Mouse (Mus musculus): ENCODE results near the gene Henmt1. TPM values are rescaled to one million over a fixed set of nuclear protein-coding genes. Genes with fewer than 3 reads are reported as not detected.

Gene Henmt1
- polyA plus RNA-seq, 1 experiment from 2014 or later, result 1.00 TPM

GRCm38 (mm10) chr3:108915999-108916398 is 23.7 kb upstream of the Henmt1 start:
- Histone ChIP-seq H3K4me1 (peaks cover 4% of the 10 kb centered on the region; the same call in 1 of the 2 replicates), H3K9me3 (no peaks in the 10 kb centered on the region), H3K27me3 (no peaks in the 10 kb centered on the region), H3K4me2 (no peak overlapping the region), H3K9ac (no peak overlapping the region), H3K4me3 (no peak overlapping the region), H3K36me3 (no peaks in the 10 kb centered on the region), H3K27ac (no peak overlapping the region)
- ATAC-seq (ENCODE audit: insufficient number of reproducible peaks, low FRiP score, low TSS enrichment, low read depth), result no peak
- 72% methylated on average over 1 of the region's 1 CpGs for WGBS

GRCm38 (mm10) chr3:108916857-108917256 is 22.8 kb upstream of the Henmt1 start:
- Histone ChIP-seq H3K4me1 (peaks cover 4% of the 10 kb centered on the region; the same call in 1 of the 2 replicates), H3K27ac (no peak overlapping the region), H3K27me3 (no peaks in the 10 kb centered on the region), H3K4me2 (no peak overlapping the region), H3K9me3 (no peaks in the 10 kb centered on the region), H3K36me3 (no peaks in the 10 kb centered on the region), H3K4me3 (no peak overlapping the region), H3K9ac (no peak overlapping the region)
- 43% methylated on average over 4 of the region's 4 CpGs for WGBS
- no peak for ATAC-seq (ENCODE audit: insufficient number of reproducible peaks, low FRiP score, low TSS enrichment, low read depth)

- Histone ChIP-seq H3K27ac (no peak overlapping the region), H3K9ac (no peak overlapping the region), H3K4me1 (no peaks in the 10 kb centered on the region), H3K36me3 (no peaks in the 10 kb centered on the region), H3K9me3 (no peaks in the 10 kb centered on the region), H3K4me3 (no peak overlapping the region), H3K27me3 (no peaks in the 10 kb centered on the region), H3K4me2 (no peak overlapping the region)
- WGBS, result 66% methylated on average over 3 of the region's 3 CpGs
- no peak for ATAC-seq (ENCODE audit: insufficient number of reproducible peaks, low FRiP score, low TSS enrichment, low read depth)
Measured at GRCm38 (mm10) chr3:108917986-108918385, 21.7 kb upstream of the Henmt1 start.

GRCm38 (mm10) chr3:108918852-108919251 is 20.8 kb upstream of the Henmt1 start:
- ATAC-seq (ENCODE audit: insufficient number of reproducible peaks, low FRiP score, low TSS enrichment, low read depth), result no peak
- H3K4me1 ChIP-seq, result no peaks in the 10 kb centered on the region
- no peaks in the 10 kb centered on the region for H3K9me3 ChIP-seq
- H3K27me3 ChIP-seq, result no peaks in the 10 kb centered on the region
- H3K4me3 ChIP-seq, result no peak overlapping the region
- 92% methylated on average over 1 of the region's 1 CpGs for WGBS
- H3K36me3 ChIP-seq, result no peaks in the 10 kb centered on the region
- H3K27ac ChIP-seq, result no peak overlapping the region
- H3K9ac ChIP-seq, result no peak overlapping the region
- H3K4me2 ChIP-seq, result no peak overlapping the region

GRCm38 (mm10) chr3:108920442-108921070 is 19.1 kb upstream of the Henmt1 start:
- H3K4me3 ChIP-seq, result no peak overlapping the region
- WGBS, result 90% methylated on average over 3 of the region's 3 CpGs

GRCm38 (mm10) chr3:108921822-108922221 is 17.9 kb upstream of the Henmt1 start:
- H3K27me3 ChIP-seq, result no peaks in the 10 kb centered on the region
- H3K4me1 ChIP-seq, result no peaks in the 10 kb centered on the region
- no peak overlapping the region for H3K27ac ChIP-seq
- no peak overlapping the region for H3K4me2 ChIP-seq
- no peak overlapping the region for H3K4me3 ChIP-seq
- no peak for ATAC-seq (ENCODE audit: insufficient number of reproducible peaks, low FRiP score, low TSS enrichment, low read depth)
- no peaks in the 10 kb centered on the region for H3K9me3 ChIP-seq
- no peaks in the 10 kb centered on the region for H3K36me3 ChIP-seq
- no peak overlapping the region for H3K9ac ChIP-seq
- WGBS, result 76% methylated on average over 1 of the region's 1 CpGs

More at GRCm38 (mm10) chr3:108920442-108921070, 19.1 kb upstream of the Henmt1 start:
- no peak overlapping the region for H3K9ac ChIP-seq
- H3K4me2 ChIP-seq, result no peak overlapping the region
- H3K27ac ChIP-seq, result no peak overlapping the region
- no peaks in the 10 kb centered on the region for H3K36me3 ChIP-seq
- no peaks in the 10 kb centered on the region for H3K27me3 ChIP-seq
- H3K9me3 ChIP-seq, result no peaks in the 10 kb centered on the region
- H3K4me1 ChIP-seq, result no peaks in the 10 kb centered on the region
- ATAC-seq (ENCODE audit: insufficient number of reproducible peaks, low FRiP score, low TSS enrichment, low read depth), result no peak

GRCm38 (mm10) chr3:108925677-108926076 is 14.0 kb upstream of the Henmt1 start:
- no peak overlapping the region for H3K9ac ChIP-seq
- no peak overlapping the region for H3K4me3 ChIP-seq

GRCm38 (mm10) chr3:108926308-108926707 is 13.4 kb upstream of the Henmt1 start:
- Histone ChIP-seq H3K4me1 (no peaks in the 10 kb centered on the region), H3K9ac (no peak overlapping the region)
- WGBS, result 70% methylated on average over 1 of the region's 1 CpGs

More at GRCm38 (mm10) chr3:108925677-108926076, 14.0 kb upstream of the Henmt1 start:
- ATAC-seq (ENCODE audit: insufficient number of reproducible peaks, low FRiP score, low TSS enrichment, low read depth), result no peak
- no peaks in the 10 kb centered on the region for H3K36me3 ChIP-seq
- H3K4me1 ChIP-seq, result no peaks in the 10 kb centered on the region
- H3K27ac ChIP-seq, result no peak overlapping the region
- WGBS, result 72% methylated on average over 4 of the region's 4 CpGs
- no peaks in the 10 kb centered on the region for H3K9me3 ChIP-seq
- no peaks in the 10 kb centered on the region for H3K27me3 ChIP-seq
- no peak overlapping the region for H3K4me2 ChIP-seq

GRCm38 (mm10) chr3:108933557-108933956 is 6.1 kb upstream of the Henmt1 start:
- Histone ChIP-seq H3K4me3 (no peak overlapping the region), H3K27ac (no peak overlapping the region), H3K9ac (no peak overlapping the region), H3K4me1 (no peaks in the 10 kb centered on the region), H3K36me3 (no peaks in the 10 kb centered on the region), H3K4me2 (no peak overlapping the region), H3K27me3 (no peaks in the 10 kb centered on the region), H3K9me3 (no peaks in the 10 kb centered on the region)
- ATAC-seq (ENCODE audit: insufficient number of reproducible peaks, low FRiP score, low TSS enrichment, low read depth), result no peak
- 94% methylated on average over 6 of the region's 6 CpGs for WGBS

More at GRCm38 (mm10) chr3:108926308-108926707, 13.4 kb upstream of the Henmt1 start:
- no peak overlapping the region for H3K4me2 ChIP-seq
- no peak overlapping the region for H3K4me3 ChIP-seq
- no peaks in the 10 kb centered on the region for H3K27me3 ChIP-seq
- no peak for ATAC-seq (ENCODE audit: insufficient number of reproducible peaks, low FRiP score, low TSS enrichment, low read depth)
- H3K9me3 ChIP-seq, result no peaks in the 10 kb centered on the region
- H3K36me3 ChIP-seq, result no peaks in the 10 kb centered on the region
- H3K27ac ChIP-seq, result no peak overlapping the region

- WGBS, result 85% methylated on average over 5 of the region's 5 CpGs
- Histone ChIP-seq H3K27ac (no peak overlapping the region), H3K4me3 (no peak overlapping the region), H3K4me2 (no peak overlapping the region), H3K4me1 (peaks cover 4% of the 10 kb centered on the region; the same call in 1 of the 2 replicates), H3K27me3 (no peaks in the 10 kb centered on the region), H3K36me3 (no peaks in the 10 kb centered on the region), H3K9me3 (no peaks in the 10 kb centered on the region), H3K9ac (no peak overlapping the region)
- ATAC-seq (ENCODE audit: insufficient number of reproducible peaks, low FRiP score, low TSS enrichment, low read depth), result no peak
Measured at GRCm38 (mm10) chr3:108938691-108939090, 982 bp upstream of the Henmt1 start.

GRCm38 (mm10) chr3:108940001-108940633 is 444 bp downstream of the Henmt1 start, which contains the start of gene Gm9857:
Gene Gm9857, minus strand, starts transcription at chr3:108940445.
- peak; percentile 63; the same call in 1 of the 2 replicates for ATAC-seq (ENCODE audit: insufficient number of reproducible peaks, low FRiP score, low TSS enrichment, low read depth)
- Histone ChIP-seq H3K27ac (no peak within 1 kb of the TSS), H3K27me3 (no peaks in the 10 kb centered on the region), H3K4me3 (peak within 1 kb of the TSS; percentile 34), H3K36me3 (no peaks in the 10 kb centered on the region), H3K9me3 (no peaks in the 10 kb centered on the region), H3K4me2 (peak within 1 kb of the TSS; percentile 55), H3K4me1 (peaks cover 4% of the 10 kb centered on the region; the same call in 1 of the 2 replicates), H3K9ac (no peak within 1 kb of the TSS)
- WGBS, result 52% methylated on average over 58 of the region's 59 CpGs

GRCm38 (mm10) chr3:108940996-108941395 is 1.3 kb downstream of the Henmt1 start:
- H3K9ac ChIP-seq, result no peak overlapping the region
- no peak overlapping the region for H3K27ac ChIP-seq
- H3K4me2 ChIP-seq, result no peak overlapping the region
- peaks cover 4% of the 10 kb centered on the region; the same call in 1 of the 2 replicates for H3K4me1 ChIP-seq
- H3K4me3 ChIP-seq, result no peak overlapping the region
- 87% methylated on average over 10 of the region's 10 CpGs for WGBS
- no peaks in the 10 kb centered on the region for H3K27me3 ChIP-seq
- ATAC-seq (ENCODE audit: insufficient number of reproducible peaks, low FRiP score, low TSS enrichment, low read depth), result no peak
- H3K9me3 ChIP-seq, result no peaks in the 10 kb centered on the region
- H3K36me3 ChIP-seq, result no peaks in the 10 kb centered on the region

All from limb, embryonic 15.5 days (tissue).